Mouse (Mus musculus) limb, embryonic 14.5 days (tissue): ENCODE measurements around the gene 4931428L18Rik. TPM values are rescaled to one million over a fixed set of nuclear protein-coding genes. Genes with fewer than 3 reads are reported as not detected.

Experiments
- ATAC-seq: fragments of 200-750 bp; cut with Nextera tagmentation; 2 replicates; pipeline ENCODE4 v1.8.0; 2017; ENCODE audit warnings: low read depth, moderate number of reproducible peaks, moderate TSS enrichment; ENCODE audit not compliant: low FRiP score
- DNase-seq: peaks from one replicate; pipeline ENCODE4 v3.0.0-alpha.2; 2015; ENCODE audit warnings: low spot score
- H3K27ac ChIP-seq: fragments of 300-500 bp; sonication (generic); replicated peaks from 2 replicates; pipeline ENCODE4 v1.5.1; 2014; ENCODE audit warnings: low read depth, mild to moderate bottlenecking, low read length, moderate library complexity, mixed read lengths
- H3K27me3 ChIP-seq: fragments of 300-500 bp; sonication (generic); 2 replicates; pipeline ENCODE4 v1.6.1; 2014; ENCODE audit warnings: low read length, mixed read lengths; ENCODE audit not compliant: control insufficient read depth, insufficient read depth
- H3K36me3 ChIP-seq: fragments of 300-500 bp; sonication (generic); 2 replicates; pipeline ENCODE4 v1.6.1; 2014; ENCODE audit warnings: mild to moderate bottlenecking, low read length, moderate library complexity, mixed read lengths; ENCODE audit not compliant: control insufficient read depth, insufficient read depth
- H3K4me1 ChIP-seq: fragments of 300-500 bp; sonication (generic); 2 replicates; pipeline ENCODE4 v1.6.1; 2014; ENCODE audit warnings: antibody characterized with exemption, low read length, mixed read lengths; ENCODE audit not compliant: control insufficient read depth, insufficient read depth
- H3K4me2 ChIP-seq: fragments of 300-500 bp; sonication (generic); replicated peaks from 2 replicates; pipeline ENCODE4 v1.6.1; 2014; ENCODE audit warnings: low read depth, mild to moderate bottlenecking, low read length, moderate library complexity; ENCODE audit not compliant: severe bottlenecking
- H3K4me3 ChIP-seq: fragments of 300-500 bp; sonication (generic); replicated peaks from 2 replicates; pipeline ENCODE4 v1.5.1; 2014; ENCODE audit warnings: low read length
- H3K9ac ChIP-seq: fragments of 300-500 bp; sonication (generic); 2 replicates; pipeline ENCODE4 v1.6.1; 2014; ENCODE audit warnings: mild to moderate bottlenecking, low read depth, low read length, moderate library complexity; ENCODE audit not compliant: severe bottlenecking
- H3K9me3 ChIP-seq: fragments of 300-500 bp; sonication (generic); 2 replicates; pipeline ENCODE4 v1.6.1; 2016; ENCODE audit warnings: low read length; ENCODE audit not compliant: control insufficient read depth
- POLR2A ChIP-seq: fragments of 200-500 bp; IDR thresholded peaks from 2 replicates; pipeline ENCODE4 v1.8.0; 2012; ENCODE audit warnings: inconsistent platforms, mild to moderate bottlenecking, moderate library complexity, borderline replicate concordance; ENCODE audit not compliant: insufficient read depth, insufficient read length; ENCODE audit errors: extremely low read depth
- WGBS: fragments of 180-500 bp; shearing (Covaris S2); extraction: QIAGEN DNeasy Blood & Tissue Kit; methylation state at CpG from one replicate; pipeline ENCODE4 v1.1.7; 2014; 5-methylcytosine and 5-hydroxymethylcytosine counted together
- polyA plus RNA-seq, 2 experiments: library from polyadenylated mRNA; depleted of rRNA in 1 of 2; stranded (reverse) in 1 of 2; unstranded in 1 of 2; fragments of >200 nt; fragmentation: Nextera tagmentation in 1 of 2; extraction: Ambion mirVana in 1 of 2; gene quantifications; 2 replicates each; pipeline versions ENCODE4 v1.2.1 to v1.2.3; 2012 to 2014

The 4931428L18Rik gene
- polyA plus RNA-seq, 2 experiments: not detected

- Histone ChIP-seq H3K27ac (no peak overlapping the region), H3K9me3 (no peaks in the 10 kb centered on the region), H3K4me2 (no peak overlapping the region), H3K4me1 (peaks cover 13% of the 10 kb centered on the region), H3K9ac (no peak overlapping the region), H3K27me3 (no peaks in the 10 kb centered on the region), H3K4me3 (no peak overlapping the region), H3K36me3 (no peaks in the 10 kb centered on the region)
- DNase-seq (no peak), ATAC-seq (no peak)
- no peak for TF ChIP-seq POLR2A
- WGBS: 48% methylated on average over 3 of the region's 3 CpGs
These were observed 71.9 kb downstream of the 4931428L18Rik start for GRCm38 (mm10) chr1:31150546-31150945.

GRCm38 (mm10) chr1:31149671-31150070 is 72.8 kb downstream of the 4931428L18Rik start:
- H3K4me2 ChIP-seq: no peak overlapping the region
- no peak for TF ChIP-seq POLR2A
- 18% methylated on average over 6 of the region's 6 CpGs for whole genome bisulfite sequencing
- H3K27ac ChIP-seq: no peak overlapping the region
- peak; percentile 44 for DNase-seq
- no peak overlapping the region for H3K4me3 ChIP-seq
- H3K27me3 ChIP-seq: no peaks in the 10 kb centered on the region
- no peaks in the 10 kb centered on the region for H3K9me3 ChIP-seq
- no peaks in the 10 kb centered on the region for H3K36me3 ChIP-seq
- ATAC-seq: peak; percentile 44; the same call in 1 of the 2 replicates
- no peak overlapping the region for H3K9ac ChIP-seq
- H3K4me1 ChIP-seq: peaks cover 13% of the 10 kb centered on the region

GRCm38 (mm10) chr1:31143571-31143970 is 78.9 kb downstream of the 4931428L18Rik start:
- no peak for TF ChIP-seq POLR2A
- no peaks in the 10 kb centered on the region for H3K4me1 ChIP-seq
- no peaks in the 10 kb centered on the region for H3K9me3 ChIP-seq
- no peak overlapping the region for H3K27ac ChIP-seq
- DNase-seq (no peak), ATAC-seq (no peak)
- no peak overlapping the region for H3K4me3 ChIP-seq
- no peak overlapping the region for H3K4me2 ChIP-seq
- H3K36me3 ChIP-seq: no peaks in the 10 kb centered on the region
- no peak overlapping the region for H3K9ac ChIP-seq
- WGBS: 78% methylated on average over 2 of the region's 2 CpGs
- H3K27me3 ChIP-seq: no peaks in the 10 kb centered on the region

- 39% methylated on average over 8 of the region's 8 CpGs for WGBS
- H3K36me3 ChIP-seq: no peaks in the 10 kb centered on the region
- H3K4me3 ChIP-seq: no peak overlapping the region
- H3K9ac ChIP-seq: no peak overlapping the region
- TF ChIP-seq POLR2A: no peak
- DNase-seq: no peak
- no peaks in the 10 kb centered on the region for H3K27me3 ChIP-seq
- no peak overlapping the region for H3K4me2 ChIP-seq
- H3K9me3 ChIP-seq: no peaks in the 10 kb centered on the region
- no peak overlapping the region for H3K27ac ChIP-seq
- H3K4me1 ChIP-seq: no peaks in the 10 kb centered on the region
- no peak for ATAC-seq
These were observed 80.0 kb downstream of the 4931428L18Rik start for GRCm38 (mm10) chr1:31142288-31143094.

GRCm38 (mm10) chr1:31138387-31138786 is 84.1 kb downstream of the 4931428L18Rik start:
- no peaks in the 10 kb centered on the region for H3K27me3 ChIP-seq
- WGBS: 62% methylated on average over 3 of the region's 3 CpGs
- no peak overlapping the region for H3K4me3 ChIP-seq
- no peaks in the 10 kb centered on the region for H3K4me1 ChIP-seq
- H3K36me3 ChIP-seq: no peaks in the 10 kb centered on the region
- no peak overlapping the region for H3K9ac ChIP-seq
- H3K9me3 ChIP-seq: no peaks in the 10 kb centered on the region
- no peak for TF ChIP-seq POLR2A
- H3K27ac ChIP-seq: no peak overlapping the region
- no peak for ATAC-seq
- no peak for DNase-seq
- H3K4me2 ChIP-seq: no peak overlapping the region

GRCm38 (mm10) chr1:31113466-31113865 is 109.0 kb downstream of the 4931428L18Rik start:
- no peak for TF ChIP-seq POLR2A
- Histone ChIP-seq H3K9ac (no peak overlapping the region), H3K4me1 (no peaks in the 10 kb centered on the region), H3K36me3 (no peaks in the 10 kb centered on the region), H3K27ac (no peak overlapping the region), H3K27me3 (no peaks in the 10 kb centered on the region), H3K4me3 (no peak overlapping the region), H3K4me2 (no peak overlapping the region), H3K9me3 (no peaks in the 10 kb centered on the region)
- ATAC-seq: no peak
- 70% methylated on average over 4 of the region's 4 CpGs for WGBS
- DNase-seq: no peak
